Mouse (Mus musculus) forebrain, embryonic 13.5 days (tissue): ENCODE data around the gene Galk1. TPM values are rescaled to one million over a fixed set of nuclear protein-coding genes. Genes with fewer than 3 reads are reported as not detected.

Source experiments
- ATAC-seq: fragments of 200-750 bp; cut with Nextera tagmentation; 2 replicates; pipeline ENCODE4 v1.8.0; 2017
- H3K27ac ChIP-seq: fragments of 300-500 bp; sonication (generic); 2 replicates; pipeline ENCODE4 v1.5.1; 2015; ENCODE audit warnings: inconsistent platforms, mild to moderate bottlenecking, moderate library complexity
- H3K27me3 ChIP-seq: fragments of 300-500 bp; sonication (generic); 2 replicates; pipeline ENCODE4 v1.6.1; 2015; ENCODE audit warnings: mild to moderate bottlenecking, inconsistent platforms
- H3K36me3 ChIP-seq: fragments of 300-500 bp; sonication (generic); 2 replicates; pipeline ENCODE4 v1.6.1; 2015; ENCODE audit warnings: mild to moderate bottlenecking, inconsistent platforms; ENCODE audit not compliant: poor library complexity, severe bottlenecking
- H3K4me1 ChIP-seq: fragments of 300-500 bp; sonication (generic); 2 replicates; pipeline ENCODE4 v1.6.1; 2015; ENCODE audit warnings: inconsistent platforms
- H3K4me2 ChIP-seq: fragments of 300-500 bp; sonication (generic); 2 replicates; pipeline ENCODE4 v1.6.1; 2015; ENCODE audit warnings: inconsistent platforms, mild to moderate bottlenecking, moderate library complexity
- H3K4me3 ChIP-seq: fragments of 300-500 bp; sonication (generic); 2 replicates; pipeline ENCODE4 v1.5.1; 2015; ENCODE audit warnings: mild to moderate bottlenecking, inconsistent platforms
- H3K9ac ChIP-seq: fragments of 300-500 bp; sonication (generic); 2 replicates; pipeline ENCODE4 v1.6.1; 2015; ENCODE audit warnings: mild to moderate bottlenecking, inconsistent platforms
- H3K9me3 ChIP-seq: fragments of 300-500 bp; sonication (generic); replicated peaks from 2 replicates; pipeline ENCODE4 v1.6.1; 2016; ENCODE audit warnings: inconsistent platforms
- WGBS: fragments of 180-500 bp; shearing (Covaris S2); methylation state at CpG from one replicate; pipeline ENCODE4 v1.1.7; 2015; 5-methylcytosine and 5-hydroxymethylcytosine counted together
- polyA plus RNA-seq: library from polyadenylated mRNA; unstranded; fragments of >200 nt; fragmentation: Nextera tagmentation; extraction: Ambion mirVana; gene quantifications from 2 replicates; pipeline ENCODE4 v1.2.1, GENCODE M21; 2015

The Galk1 gene
- polyA plus RNA-seq, 1 experiment from 2014 or later, result 74.8 TPM

DNA sequence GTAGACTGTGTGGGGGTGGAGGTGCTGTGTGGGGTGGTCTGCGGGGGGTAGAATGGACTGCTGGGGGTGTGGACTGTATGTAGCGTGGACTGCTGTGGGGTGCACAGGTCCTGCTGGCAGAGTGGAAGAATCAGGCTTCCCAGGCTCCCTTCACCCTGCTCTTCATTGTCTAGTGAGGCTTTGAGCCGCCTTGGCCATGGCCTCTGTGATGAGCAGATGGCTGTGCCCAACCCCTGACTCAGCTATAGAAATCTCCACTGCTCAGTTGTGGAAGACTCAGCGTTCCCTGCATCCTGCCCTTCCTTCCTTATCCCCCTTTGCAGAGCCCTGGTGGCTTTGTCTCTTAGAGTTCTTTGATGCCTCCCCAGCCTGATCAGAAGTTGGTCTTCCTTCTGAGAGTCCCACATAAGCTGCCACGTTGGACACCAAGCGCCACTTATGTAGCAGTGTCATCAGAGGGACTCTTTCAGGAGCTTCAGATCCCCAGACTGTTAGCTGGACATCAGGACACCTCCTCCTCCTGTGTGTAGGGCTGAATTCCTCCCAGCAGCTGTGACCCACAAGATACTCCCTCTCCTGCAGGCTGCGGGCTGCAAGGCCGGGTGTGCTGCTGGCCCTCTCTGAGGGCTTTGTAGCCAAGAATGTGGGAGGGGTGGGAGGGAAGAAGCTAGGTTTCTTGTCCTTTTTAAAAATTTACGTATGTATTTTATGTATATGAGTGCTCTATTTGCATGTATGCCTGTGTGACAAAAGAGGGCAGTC lies 49.7 kb downstream of the Galk1 start:
- Histone ChIP-seq H3K4me3 (no peak overlapping the region), H3K4me1 (no peaks in the 10 kb centered on the region), H3K4me2 (no peak overlapping the region), H3K36me3 (peaks cover 91% of the 10 kb centered on the region), H3K9me3 (no peaks in the 10 kb centered on the region), H3K27me3 (no peaks in the 10 kb centered on the region), H3K27ac (no peak overlapping the region), H3K9ac (no peak overlapping the region)
- no peak for ATAC-seq
- WGBS, result 93% methylated on average over 9 of the region's 9 CpGs

DNA sequence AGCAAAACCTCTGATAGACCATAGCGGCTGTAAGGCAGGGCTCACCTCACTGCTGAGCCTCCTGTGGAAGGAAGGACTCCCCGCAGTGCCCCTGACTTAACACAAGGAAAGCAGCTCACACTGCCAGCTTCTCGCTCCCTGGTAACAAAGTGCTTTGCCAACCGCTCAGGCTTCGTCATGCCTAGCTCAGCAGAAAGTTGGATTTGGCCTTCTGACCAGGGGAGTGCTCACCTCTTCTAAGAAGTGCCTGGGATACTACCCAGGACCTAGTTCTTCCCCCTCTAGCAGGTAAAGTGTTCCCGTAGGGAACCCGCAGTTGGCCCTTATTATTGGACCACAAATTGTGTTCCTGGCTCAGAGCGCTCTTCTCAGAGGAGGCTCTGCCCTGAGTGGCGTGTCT lies 53.5 kb downstream of the Galk1 start:
- Histone ChIP-seq H3K9ac (no peak overlapping the region), H3K27ac (no peak overlapping the region), H3K36me3 (peaks cover 91% of the 10 kb centered on the region)

More for the DNA sequence above, 53.5 kb downstream of the Galk1 start:
- Histone ChIP-seq H3K27me3 (no peaks in the 10 kb centered on the region), H3K9me3 (no peaks in the 10 kb centered on the region), H3K4me1 (peaks cover 14% of the 10 kb centered on the region; the same call in 1 of the 2 replicates), H3K4me2 (no peak overlapping the region), H3K4me3 (no peak overlapping the region)
- ATAC-seq, result no peak
- 92% methylated on average over 9 of the region's 9 CpGs for WGBS

Other genes with a start within 250 kb of the Galk1 start
- 28.0 and 29.5 TPM in 2 replicates for gene Tmem94, start 247.3 kb downstream of the Galk1 start, polyA plus RNA-seq
- gene Caskin2, start 199.1 kb downstream of the Galk1 start, polyA plus RNA-seq, result 10.7 and 13.3 TPM in 2 replicates
- gene Tsen54, start 198.0 kb downstream of the Galk1 start, polyA plus RNA-seq, result 23.2 and 23.9 TPM in 2 replicates
- gene Llgl2, start 188.7 kb downstream of the Galk1 start, polyA plus RNA-seq, result 0.68 and 1.2 TPM in 2 replicates
- gene Myo15b, start 154.3 kb downstream of the Galk1 start, polyA plus RNA-seq, result 0.21 TPM in 1 of 2 replicates, not detected in the other
- 1.4 and 1.5 TPM in 2 replicates for gene Smim5, start 112.8 kb downstream of the Galk1 start, polyA plus RNA-seq
- 0.80 and 0.86 TPM in 2 replicates for gene Smim6, start 100.7 kb downstream of the Galk1 start, polyA plus RNA-seq
- 56.1 and 62.4 TPM in 2 replicates for gene Sap30bp, start 79.4 kb downstream of the Galk1 start, polyA plus RNA-seq
- gene Recql5, start 79.2 kb downstream of the Galk1 start, polyA plus RNA-seq, result 24.4 and 29.6 TPM in 2 replicates
- gene Itgb4, start 38.0 kb downstream of the Galk1 start, polyA plus RNA-seq, result 0.21 and 0.38 TPM in 2 replicates
- gene H3f3b, start 15.2 kb upstream of the Galk1 start, polyA plus RNA-seq, result 2,689 and 2,766 TPM in 2 replicates
- 38.0 and 42.3 TPM in 2 replicates for gene Unk, start 17.6 kb upstream of the Galk1 start, polyA plus RNA-seq
- 0.84 and 0.98 TPM in 2 replicates for gene Unc13d, start 65.2 kb upstream of the Galk1 start, polyA plus RNA-seq
- gene Wbp2, start 74.3 kb upstream of the Galk1 start, polyA plus RNA-seq, result 114 and 115 TPM in 2 replicates
- 2.7 and 2.8 TPM in 2 replicates for gene Trim47, start 114.5 kb upstream of the Galk1 start, polyA plus RNA-seq
- gene Trim65, start 118.4 kb upstream of the Galk1 start, polyA plus RNA-seq, result 1.2 and 1.6 TPM in 2 replicates
- 79.8 and 86.1 TPM in 2 replicates for gene Mrpl38, start 126.1 kb upstream of the Galk1 start, polyA plus RNA-seq
- 58.5 and 71.5 TPM in 2 replicates for gene Fbf1, start 155.4 kb upstream of the Galk1 start, polyA plus RNA-seq
- gene Ten1, start 186.1 kb upstream of the Galk1 start, polyA plus RNA-seq, result 75.3 and 81.6 TPM in 2 replicates
- gene Acox1, start 186.3 kb upstream of the Galk1 start, polyA plus RNA-seq, result 35.0 and 43.3 TPM in 2 replicates
- gene Evpl, start 225.4 kb upstream of the Galk1 start, polyA plus RNA-seq, result 0.12 and 0.14 TPM in 2 replicates